Mouse (Mus musculus) left cerebral cortex, adult 9 months (tissue): ENCODE data around the gene Slc6a19.
"Not testable (repeated sequence)": the region's sequence is repeated elsewhere in the genome, so short reads cannot be mapped to it uniquely, and the experiment has no call there.

ENCODE experiments used
- DNase-seq, 2 experiments: peaks; one replicate each; pipeline ENCODE4 v3.0.0; 2022; ENCODE audit warnings: low spot score in 2 of 2

The Slc6a19 gene

DNA sequence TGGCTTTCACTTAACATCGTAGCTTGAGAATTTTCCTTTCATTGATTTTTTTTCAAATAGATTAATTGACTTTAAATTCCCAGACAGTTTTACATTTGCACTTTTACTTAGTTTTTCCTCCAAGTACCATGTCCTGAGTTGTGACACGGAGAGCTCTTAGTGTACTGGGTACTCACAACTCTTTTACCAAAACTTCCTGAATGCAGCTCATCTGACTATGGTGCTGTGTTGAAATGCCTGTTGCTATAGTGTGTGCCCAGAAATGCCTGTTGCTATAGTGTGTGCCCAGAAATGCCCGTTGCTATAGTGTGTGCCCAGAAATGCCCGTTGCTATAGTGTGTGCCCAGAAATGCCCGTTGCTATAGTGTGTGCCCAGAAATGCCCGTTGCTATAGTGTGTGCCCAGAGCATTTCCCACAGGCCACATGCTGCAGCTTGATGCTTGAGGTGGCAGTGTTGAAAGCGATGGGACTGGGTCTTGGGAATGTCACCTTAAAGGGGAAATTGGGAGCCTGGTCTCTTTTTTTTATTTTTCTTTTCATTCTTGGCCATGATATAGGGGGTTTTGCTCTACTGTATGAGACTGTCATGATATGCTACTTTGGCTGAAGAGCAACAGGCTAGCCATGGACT lies at the start of gene Slc6a19:
TSS of gene Slc6a19 (minus strand) at position 172 of the 632 bp plus-strand sequence.
- DNase-seq: no peak

DNA sequence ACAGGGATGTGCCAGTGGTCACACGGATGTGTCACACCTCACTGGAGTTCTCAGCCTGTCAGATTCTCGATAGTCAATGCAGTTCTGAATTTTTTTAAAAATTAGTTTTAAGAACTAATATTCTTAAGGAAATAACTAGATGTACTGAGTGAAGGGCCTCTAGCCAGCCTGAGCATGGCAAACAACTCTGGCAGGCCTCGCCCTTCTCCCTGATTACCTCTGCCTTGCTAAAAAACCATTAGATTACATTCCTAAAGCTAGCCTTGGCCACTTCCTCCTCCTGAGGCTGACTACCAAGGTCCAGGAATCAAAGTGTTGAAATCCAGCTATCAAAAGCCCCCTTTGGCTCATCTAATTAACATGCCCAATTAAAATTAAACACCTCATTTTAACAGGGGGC lies 46.6 kb upstream of the Slc6a19 start:
- DNase-seq: no peak

DNA sequence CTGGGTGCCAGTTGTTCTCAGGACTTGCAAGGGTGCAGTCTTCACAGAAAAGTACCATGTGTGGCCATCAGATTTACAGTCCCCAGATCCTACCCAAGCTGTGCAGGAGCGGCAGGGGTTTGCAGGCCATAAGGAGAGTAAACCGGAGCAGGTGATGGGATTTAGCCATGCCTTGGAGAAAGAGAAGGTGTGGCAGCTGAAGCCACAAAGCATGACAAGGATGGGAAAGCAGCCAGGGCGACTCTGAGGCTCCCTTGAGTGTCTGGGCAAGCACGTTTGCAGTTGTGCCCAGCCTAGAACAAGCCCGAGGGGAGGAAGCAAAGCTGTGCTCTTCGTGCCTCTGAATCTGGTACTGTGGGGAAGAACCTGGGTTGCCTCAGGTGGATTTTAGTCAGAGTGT lies 45.8 kb upstream of the Slc6a19 start:
- no peak for DNase-seq

DNA sequence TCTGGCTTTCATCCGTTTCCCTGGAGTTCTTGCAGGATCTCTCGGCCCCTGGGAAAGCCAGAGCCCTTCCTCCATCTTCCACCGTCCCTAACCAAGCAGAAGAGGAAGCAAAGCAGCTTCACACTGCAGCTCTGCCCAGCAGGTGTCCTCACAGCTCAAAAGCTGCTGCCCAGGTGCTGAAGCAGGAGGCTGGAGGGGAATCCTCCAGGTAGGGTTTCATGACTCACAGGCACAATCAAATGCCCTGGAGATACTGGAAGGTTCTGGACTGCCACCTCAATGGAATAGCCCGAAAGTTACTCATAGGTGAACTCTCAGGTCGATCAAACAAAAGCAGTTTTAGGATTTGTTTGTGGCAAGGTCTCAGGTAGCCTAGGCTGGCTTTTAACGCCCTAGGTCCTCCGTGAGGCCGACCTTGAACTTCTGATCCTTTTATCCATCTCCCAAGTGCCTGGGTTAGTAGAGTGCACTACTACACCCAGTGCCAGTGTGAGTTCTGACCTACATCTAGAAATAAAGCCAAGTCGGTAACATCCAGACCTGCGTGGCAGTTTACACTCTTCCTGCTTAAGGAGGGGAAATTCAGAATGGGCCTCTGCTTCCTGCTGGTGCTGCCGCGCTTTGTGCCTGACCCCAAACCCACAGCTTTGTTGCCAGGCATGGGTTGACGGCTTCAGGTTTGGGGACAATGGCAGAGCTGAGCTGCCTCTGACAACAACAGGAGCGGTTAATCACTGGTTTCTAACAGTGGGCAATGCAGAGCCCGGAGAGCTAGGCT lies 44.2 kb upstream of the Slc6a19 start:
- no peak for DNase-seq

DNA sequence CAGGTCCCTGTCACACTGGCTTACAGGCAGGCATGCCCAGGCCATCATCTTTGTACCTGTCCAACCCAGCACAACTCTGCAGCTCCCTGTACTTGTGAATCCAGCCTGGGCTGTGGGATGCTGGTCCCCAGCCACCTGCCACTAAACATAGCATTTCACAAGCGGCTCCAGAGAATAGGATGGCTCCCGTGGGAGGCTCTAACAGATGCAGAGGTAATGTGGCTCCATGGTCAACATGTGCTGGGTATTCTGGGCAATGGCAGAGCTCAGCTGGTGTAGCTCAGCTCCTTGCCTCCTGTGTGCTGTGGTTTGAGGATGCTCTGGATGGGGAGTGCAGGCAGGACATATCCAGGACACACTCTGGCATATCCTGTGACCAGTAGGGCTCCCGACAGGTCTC lies 39.0 kb upstream of the Slc6a19 start:
- peak in 1 of 2 experiments; percentile 32 for DNase-seq

DNA sequence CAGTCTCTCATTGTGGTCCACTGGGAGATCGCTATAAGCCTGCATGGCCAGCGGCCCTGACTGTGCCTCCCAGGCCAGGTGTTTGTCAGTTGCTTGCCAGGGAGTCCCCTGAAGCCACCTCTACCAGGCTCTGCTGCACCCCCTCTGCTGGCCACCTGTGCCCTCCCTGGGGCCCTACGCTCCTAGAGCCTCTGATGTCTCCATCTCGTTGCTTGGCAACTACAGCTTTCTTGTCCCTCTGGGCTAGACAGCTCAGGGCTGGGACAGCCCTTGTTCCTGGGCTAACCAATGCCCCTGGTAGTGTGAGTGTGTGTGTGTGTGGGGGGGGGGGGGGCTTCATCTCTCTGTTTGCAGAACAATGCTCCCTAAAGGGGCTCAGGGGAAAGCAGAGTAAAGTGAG lies 38.3 kb upstream of the Slc6a19 start:
- no peak for DNase-seq

DNA sequence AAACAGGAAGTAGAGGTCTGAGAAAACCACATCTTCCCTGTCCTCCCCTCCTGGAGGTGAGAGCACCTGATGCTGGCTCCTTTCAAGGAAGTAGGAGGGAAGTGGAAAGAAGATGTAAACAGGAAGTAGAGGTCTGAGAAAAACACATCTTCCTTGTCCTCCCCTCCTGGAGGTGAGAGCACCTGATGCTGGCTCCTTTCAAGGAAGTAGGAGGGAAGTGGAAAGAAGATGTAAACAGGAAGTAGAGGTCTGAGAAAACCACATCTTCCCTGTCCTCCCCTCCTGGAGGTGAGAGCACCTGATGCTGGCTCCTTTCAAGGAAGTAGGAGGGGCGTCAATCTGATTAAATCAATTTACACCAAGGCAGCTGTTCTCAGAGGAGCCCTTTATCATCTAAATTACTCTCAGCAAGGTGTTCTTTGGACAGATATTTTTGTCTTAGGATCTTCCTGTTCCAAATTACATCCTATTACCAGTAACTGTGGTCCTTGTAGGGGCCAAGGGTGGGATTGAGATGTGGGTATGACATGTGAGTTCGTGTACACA lies 35.8 kb upstream of the Slc6a19 start:
- DNase-seq: not testable (repeated sequence)

DNA sequence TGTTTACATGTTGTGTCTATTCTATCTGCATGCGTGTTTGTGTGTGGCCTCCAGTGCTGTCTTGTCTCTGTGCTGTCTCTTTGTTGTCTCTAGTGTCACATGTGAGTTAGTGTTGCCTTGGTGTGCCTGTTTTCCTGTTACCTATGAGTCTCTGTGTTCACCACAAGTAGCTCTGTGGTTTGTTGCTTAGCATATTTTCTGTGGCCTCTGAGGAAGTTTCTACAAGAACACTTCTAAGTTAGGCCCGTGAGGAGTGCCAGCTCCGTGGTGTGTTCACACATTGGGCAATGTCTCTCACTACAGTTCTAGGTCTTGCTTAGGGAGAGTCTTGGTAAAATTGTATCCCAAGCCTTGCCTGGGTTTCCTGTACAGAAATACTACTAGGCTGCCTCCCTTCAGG lies 32.3 kb upstream of the Slc6a19 start:
- DNase-seq: no peak

DNA sequence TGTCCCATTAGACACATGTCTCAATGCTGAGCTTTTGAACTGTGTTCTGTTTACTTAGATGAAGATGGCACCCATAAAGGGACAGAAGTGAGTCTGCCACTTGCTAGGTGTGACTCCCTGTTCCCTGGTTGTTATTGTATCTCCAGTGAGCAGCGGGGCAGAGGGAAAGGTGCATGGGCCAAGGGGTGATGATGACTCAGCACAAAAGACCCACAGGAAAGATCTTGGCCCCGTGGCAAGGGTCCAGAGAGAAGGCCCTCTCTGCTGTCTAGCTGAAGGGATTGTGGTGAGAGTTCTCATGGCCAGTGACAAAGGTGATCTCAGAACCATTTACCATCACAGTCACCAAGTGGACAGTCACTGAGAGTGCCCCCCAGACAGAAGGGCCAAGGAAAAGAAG lies 31.3 kb upstream of the Slc6a19 start:
- DNase-seq: no peak

DNA sequence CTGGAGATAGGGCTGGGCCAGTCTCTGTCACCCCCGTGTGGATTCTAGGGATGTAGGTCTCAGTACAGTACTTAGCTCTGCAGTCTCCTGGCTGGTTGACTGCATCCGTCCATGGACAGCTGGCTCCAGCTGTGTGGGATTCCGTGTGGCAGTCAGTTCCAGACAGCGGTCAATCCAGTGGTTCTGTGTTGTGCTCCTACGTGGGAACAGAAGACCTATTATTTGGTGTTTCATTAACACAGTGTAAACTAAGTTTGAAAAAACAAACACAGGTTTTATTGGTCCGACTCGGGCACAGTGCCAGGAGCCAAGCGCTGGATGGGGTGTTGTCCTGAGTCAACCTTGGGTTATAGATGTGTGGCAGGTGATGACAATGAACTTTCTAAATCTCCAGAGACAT lies 30.6 kb upstream of the Slc6a19 start:
- DNase-seq: no peak

DNA sequence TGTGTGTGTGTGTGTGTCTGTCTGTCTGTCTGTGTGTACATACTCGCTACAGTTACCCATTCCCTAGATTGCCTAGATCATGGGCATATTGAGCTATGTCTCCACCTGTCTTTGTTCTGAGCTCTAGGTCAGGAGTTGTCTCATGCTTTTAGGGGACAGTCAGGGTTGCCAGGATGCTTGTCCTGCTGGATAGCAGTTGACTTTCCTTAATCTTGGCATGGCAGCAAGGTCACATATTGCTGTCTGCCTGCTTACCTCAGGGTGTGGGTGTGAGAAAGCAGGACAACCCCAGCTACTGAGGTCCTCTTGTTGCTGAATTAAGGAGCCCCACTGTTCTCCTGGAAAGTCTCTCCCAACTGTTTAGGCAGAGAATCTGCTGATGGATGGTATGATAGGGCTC lies 29.7 kb upstream of the Slc6a19 start:
- DNase-seq: no peak

DNA sequence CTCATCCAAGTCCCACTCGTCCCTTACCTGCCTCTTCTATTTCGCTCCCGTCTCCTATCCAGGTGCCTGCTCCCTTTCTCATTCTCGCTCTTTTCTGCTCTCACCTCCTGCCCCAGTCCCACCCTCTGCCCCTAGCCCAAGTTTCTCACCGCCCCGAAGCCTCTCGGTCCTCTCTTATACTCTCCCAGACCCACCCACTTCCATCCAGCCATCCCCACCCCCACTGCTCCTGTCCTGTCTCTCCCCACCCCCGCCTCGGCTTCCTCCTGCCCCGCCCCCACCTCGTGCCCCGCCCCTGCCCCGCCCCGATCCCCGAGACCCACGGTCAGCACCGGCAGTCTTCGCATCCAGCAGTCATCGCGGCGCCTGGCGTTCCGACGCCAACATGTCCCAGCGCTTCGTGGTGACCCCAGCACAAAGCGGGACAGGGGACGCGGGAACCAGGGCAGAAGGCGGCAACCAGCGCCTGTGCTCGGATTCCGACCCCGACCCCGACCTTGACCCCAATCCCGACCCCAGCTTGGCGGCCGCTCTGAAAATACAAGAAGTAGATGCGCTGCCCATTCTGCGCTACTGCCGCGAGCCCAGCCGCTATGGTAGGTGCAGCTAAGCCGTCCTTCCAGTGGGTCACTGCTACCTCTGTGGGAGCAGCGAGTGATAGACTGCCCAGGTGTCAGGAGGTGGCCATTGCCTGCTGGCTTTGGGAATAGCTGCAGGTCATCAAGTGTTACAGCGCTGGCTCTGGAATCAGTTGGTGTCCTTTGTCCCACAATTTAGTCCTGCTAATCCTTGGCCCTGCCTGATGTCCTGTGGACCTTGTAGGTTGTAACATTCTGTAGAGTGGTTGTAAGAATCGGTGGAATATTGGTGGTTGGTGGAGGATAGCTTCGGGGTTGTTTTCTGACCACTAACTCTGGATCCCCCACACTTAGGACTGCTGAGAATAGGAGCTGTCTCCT lies 28.4 kb upstream of the Slc6a19 start, which contains the start of gene Slc12a7:
TSS of gene Slc12a7 (plus strand) at position 353 of the 959 bp plus-strand sequence.
- DNase-seq: no peak

DNA sequence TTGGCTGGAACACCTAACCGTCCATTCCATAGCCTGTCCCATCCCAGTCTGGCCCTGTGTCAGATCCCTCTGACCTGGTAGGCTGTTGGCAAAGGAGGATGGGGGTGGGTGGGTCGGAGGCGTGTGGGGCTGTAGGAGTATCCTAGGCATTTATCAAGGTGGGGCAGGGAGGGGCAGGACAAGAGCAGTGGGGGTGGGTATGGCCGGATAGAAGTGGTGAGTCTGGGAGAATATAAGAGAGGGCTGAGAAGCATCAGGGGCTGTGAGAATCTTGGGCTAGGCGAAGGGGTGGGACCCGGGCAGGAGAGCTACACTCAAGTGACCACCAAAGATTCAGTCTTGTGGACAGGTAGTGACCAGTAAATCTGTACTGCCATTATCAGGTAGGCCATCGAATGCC lies 27.6 kb upstream of the Slc6a19 start:
- DNase-seq: no peak

DNA sequence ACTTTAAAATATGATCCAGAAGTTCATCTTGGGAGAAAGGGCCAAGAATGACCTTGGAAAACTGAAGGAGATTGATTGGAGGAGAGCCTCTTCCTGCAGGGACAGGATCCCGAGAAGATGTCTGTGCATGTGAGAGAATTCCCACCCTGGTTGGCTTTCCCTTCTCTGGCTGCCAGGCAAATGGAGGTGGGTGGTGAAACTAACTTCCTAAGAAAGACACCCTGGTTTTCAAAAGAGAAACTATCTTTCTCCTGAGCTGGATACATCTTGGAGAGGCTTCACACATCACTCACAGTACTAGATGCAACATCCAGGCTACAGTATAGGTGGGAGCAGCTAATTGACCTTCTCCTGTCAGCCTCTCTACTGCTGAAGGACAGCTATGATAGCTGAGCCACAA lies 26.2 kb upstream of the Slc6a19 start:
- DNase-seq: no peak

DNA sequence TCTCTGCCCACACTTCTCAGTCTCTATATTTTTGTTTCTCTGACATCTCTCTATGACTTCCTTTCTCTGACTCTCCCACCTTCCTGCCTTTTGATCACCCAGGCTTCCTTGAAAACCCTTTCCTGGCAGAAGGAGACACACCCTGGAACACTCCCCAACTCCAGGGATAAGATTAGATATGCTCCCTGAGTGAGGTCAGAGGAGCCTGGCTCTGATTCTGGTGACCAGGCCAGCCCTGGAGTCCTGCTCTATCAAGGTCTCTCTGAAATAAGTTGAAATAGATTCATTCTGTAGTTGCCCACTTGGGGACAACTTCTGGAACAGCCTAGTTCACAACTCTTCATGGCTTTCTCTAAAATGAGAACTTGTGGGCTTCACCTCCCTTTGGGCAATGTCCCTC lies 24.0 kb upstream of the Slc6a19 start:
- DNase-seq: no peak

DNA sequence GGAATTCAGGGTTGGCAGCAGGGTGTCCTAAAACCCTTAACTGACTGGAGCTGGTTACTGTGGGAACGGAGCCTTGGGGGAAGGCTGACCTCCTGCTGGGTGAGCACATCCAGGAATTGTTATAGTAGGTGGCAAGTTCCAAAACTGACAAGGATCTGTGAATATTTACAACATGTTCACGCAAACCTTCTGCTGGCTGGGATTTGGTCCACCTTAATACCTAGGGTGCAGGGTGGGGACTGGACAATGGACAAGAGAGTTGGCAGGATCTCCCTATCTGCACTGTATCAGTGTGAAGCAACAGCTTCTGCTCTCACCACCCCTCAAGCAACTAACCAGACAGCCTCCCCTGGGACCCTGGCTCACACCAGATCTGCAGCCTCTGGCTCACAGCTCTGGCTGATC lies 23.0 kb upstream of the Slc6a19 start:
- no peak for DNase-seq

DNA sequence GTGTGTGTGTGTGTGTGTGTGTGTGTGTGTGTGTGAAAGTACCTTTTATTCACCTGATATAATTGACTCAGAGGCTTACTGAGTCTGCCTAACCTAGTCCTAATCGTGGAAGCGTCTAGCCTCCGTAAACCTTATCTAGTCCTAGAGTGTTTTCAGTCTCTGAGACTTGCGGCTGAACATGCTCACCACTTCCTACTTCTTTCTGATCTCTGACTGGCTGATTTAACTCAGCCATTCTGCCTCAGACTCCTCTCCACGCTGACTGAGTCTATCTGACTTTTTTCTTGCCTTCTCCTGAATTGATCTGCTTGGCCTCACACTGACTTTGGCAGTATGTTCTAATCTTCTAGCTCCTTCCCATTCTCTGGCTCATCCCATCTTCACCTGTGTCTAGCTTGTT lies 20.6 kb upstream of the Slc6a19 start:
- DNase-seq: no peak

DNA sequence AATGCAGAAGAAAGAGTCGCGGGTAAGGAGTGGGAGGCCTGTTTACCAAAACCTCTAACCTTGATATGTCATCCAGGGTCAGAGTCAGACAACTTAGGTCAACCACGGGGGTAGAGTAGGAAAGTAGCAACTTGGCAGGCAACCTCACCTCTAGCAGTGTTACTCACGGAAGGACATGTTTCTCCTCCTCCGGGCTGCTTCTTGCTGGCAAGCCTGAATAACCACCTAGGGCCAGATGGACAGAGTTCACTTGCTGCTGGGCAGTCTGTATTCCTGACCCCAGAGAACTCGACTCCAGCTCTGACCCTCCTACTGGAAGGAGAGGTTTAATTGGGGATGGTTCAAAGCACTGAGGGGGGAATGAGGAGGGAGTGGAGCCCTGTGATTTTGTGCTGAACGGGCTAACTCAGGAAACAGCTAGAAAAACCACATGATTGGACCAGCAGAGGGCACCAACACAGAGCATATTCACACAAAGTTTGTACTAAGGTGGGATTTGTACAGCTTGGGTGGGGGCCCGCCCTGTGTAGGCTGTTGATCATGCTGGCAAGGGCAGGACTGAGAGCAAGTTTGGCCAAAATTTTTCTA lies 18.5 kb upstream of the Slc6a19 start:
- DNase-seq: peak in 1 of 2 experiments; percentile 42

DNA sequence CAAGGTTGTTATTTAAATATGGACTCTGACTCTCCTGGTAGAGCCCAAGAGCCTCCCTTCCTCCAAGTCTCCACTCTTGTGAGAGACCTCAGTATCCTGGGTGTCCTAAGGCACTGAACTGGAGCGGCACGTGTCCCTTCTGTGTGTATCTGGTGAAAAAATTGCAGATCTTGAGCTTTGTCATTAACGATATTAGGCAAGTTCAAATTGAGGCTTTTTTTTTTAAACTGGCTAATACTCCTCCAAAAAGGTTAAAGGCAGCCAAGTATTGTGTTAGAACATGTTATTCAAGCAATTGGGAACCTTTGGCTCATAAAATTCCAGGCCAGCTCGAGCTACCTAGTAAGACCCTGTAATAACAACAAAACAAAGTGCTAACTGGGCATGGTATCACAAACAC lies 15.6 kb upstream of the Slc6a19 start:
- no peak for DNase-seq

DNA sequence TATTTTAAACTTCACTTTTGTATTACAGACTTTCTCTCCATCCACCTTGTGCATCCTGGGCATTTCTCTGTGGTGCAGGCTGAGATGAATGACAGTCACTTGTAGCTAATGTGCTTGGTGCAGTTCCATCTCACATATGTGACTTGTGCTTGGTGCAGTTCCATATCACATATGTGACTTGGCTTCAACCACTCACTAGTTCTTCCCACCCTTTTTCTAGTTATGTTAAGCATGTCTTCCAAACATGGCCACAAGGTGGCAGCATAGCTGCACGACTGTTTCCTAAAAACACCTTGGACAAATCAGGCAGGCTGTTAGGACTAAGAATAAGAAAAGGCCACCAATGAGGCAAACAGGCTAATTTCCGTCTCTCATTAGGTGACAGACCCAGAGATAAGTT lies 13.6 kb upstream of the Slc6a19 start:
- peak; percentile 13 to 90 for DNase-seq

DNA sequence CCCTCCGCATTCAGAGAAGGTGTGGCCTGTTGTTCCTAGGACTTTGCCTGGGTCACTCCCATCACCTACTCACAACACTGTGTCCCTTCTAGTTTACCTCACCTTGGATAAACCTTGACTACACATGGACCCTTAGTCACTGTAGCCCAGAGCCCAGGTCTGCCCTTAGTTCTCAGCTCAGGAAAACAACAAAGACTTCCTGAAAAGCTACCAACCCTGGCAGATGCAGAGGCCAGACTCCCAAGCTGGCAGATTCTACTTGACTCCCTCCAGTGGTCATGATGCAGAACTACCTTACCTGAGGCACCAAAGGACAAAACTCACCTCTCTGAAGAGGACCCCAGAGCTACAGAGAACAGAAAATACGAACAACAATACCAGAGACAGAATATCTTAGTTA lies 9.4 kb upstream of the Slc6a19 start:
- DNase-seq: peak in 1 of 2 experiments; percentile 6

DNA sequence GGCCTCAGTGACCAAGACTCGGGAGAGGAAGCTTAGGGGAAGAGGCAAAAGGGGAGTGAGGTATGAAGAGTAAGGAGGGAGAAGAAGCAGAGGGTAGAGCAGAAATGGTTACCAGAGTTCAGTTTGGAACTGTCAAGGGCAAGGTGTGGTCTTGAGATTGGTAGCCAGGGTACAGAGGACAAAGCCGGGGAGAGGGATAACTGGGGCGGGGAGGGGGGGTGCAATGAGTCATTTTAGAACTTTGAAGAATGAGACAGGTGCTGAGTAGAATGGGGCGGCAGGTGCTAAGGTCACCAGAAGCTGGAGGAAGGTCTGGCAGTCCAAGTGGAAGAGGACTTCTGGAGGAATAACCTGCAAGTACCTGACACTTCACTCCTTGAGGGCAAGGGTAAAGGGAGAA lies 8.5 kb upstream of the Slc6a19 start:
- no peak for DNase-seq
